ENCODE assay signal across 12 mouse cellular contexts in genomic region chr1:88909314-88909713, GRCm38 (mm10).
"Had no signal": no experiment of that assay in that cellular context is flagged by ENCODE, and none has a peak within 500 bp of the region (broad histone marks: within the 10 kb centered on the region; RNA-seq: fewer than 3 reads in every experiment).

No protein-coding gene starts in this region.

- H3K4me2 ChIP-seq: kidney, embryonic 15.5 days; limb, embryonic 12.5 days; neural tube, embryonic 13.5 days had no signal

- DNase-seq: kidney, adult 2 months; kidney, postnatal 14 days; liver; retina, postnatal 1 day; right cerebral cortex, postnatal 4 days; spleen, adult 18-20 months; thymus, adult 18-20 months; thymus, postnatal 14 days had no signal

- H3K27ac ChIP-seq: kidney, embryonic 15.5 days; limb, embryonic 12.5 days; liver, embryonic 14.5 days; neural tube, embryonic 13.5 days had no signal

- H3K36me3 ChIP-seq: kidney, embryonic 15.5 days; limb, embryonic 12.5 days; neural tube, embryonic 13.5 days had no signal

- H3K4me3 ChIP-seq: kidney, embryonic 15.5 days; limb, embryonic 12.5 days; neural tube, embryonic 13.5 days had no signal

- H3K9ac ChIP-seq: kidney, embryonic 15.5 days; limb, embryonic 12.5 days; liver, embryonic 14.5 days; neural tube, embryonic 13.5 days had no signal

- H3K27me3 ChIP-seq: kidney, embryonic 15.5 days; limb, embryonic 12.5 days; neural tube, embryonic 13.5 days had no signal

- H3K9me3 ChIP-seq: kidney, embryonic 15.5 days had no signal
